Mouse (Mus musculus) brain, adult 10 weeks (tissue): Measurements from ENCODE around the gene Jph4. TPM values are rescaled to one million over a fixed set of nuclear protein-coding genes. Genes with fewer than 3 reads are reported as not detected.

ENCODE experiments used
- polyA plus RNA-seq: library from polyadenylated mRNA; stranded (reverse); fragments of 350-450 nt; fragmentation: Illumina TruSeq; extraction: RNeasy Lipid Tissue Mini Kit (QIAGEN cat#74804); gene quantifications from one replicate; pipeline ENCODE4 v1.2.3, GENCODE M21; 2015; ENCODE audit warnings: low read depth, low replicate concordance

The Jph4 gene
- 157 TPM for polyA plus RNA-seq

GRCm38 (mm10) chr14:55116425-55117200, at the start of gene Jph4:
TSS of gene Jph4 (minus strand) at chr14:55116935.

GRCm38 (mm10) chr14:55105836-55106809, 10.6 kb downstream of the Jph4 start, which contains the start of gene Ap1g2:
TSS of gene Ap1g2 (minus strand) at chr14:55106593.

GRCm38 (mm10) chr14:55094704-55095231, 22.0 kb downstream of the Jph4 start, which contains the start of gene Thtpa:
TSS of gene Thtpa (plus strand) at chr14:55094784.

GRCm38 (mm10) chr14:55092011-55092577, 24.6 kb downstream of the Jph4 start, which contains the start of gene Zfhx2:
TSS of gene Zfhx2 (minus strand) at chr14:55092324.

Other genes starting within 250 kb of the Jph4 start
- 11.7 TPM for gene Homez, start 246.0 kb downstream of the Jph4 start, polyA plus RNA-seq
- gene Ppp1r3e, start 239.4 kb downstream of the Jph4 start, polyA plus RNA-seq = 18.4 TPM
- gene Bcl2l2, start 233.6 kb downstream of the Jph4 start, polyA plus RNA-seq = 100 TPM
- not detected for gene Gm20521, start 233.5 kb downstream of the Jph4 start, polyA plus RNA-seq
- 242 TPM for gene Pabpn1, start 224.4 kb downstream of the Jph4 start, polyA plus RNA-seq
- 521 TPM for gene Slc22a17, start 203.8 kb downstream of the Jph4 start, polyA plus RNA-seq
- 10.0 TPM for gene Efs, start 190.8 kb downstream of the Jph4 start, polyA plus RNA-seq
- not detected for gene Il25, start 184.2 kb downstream of the Jph4 start, polyA plus RNA-seq
- gene Cmtm5, start 180.7 kb downstream of the Jph4 start, polyA plus RNA-seq = 113 TPM
- 1.4 TPM for gene Myh6, start 150.0 kb downstream of the Jph4 start, polyA plus RNA-seq
- gene Gm17428, start 140.0 kb downstream of the Jph4 start, polyA plus RNA-seq = not detected
- gene Myh7, start 122.3 kb downstream of the Jph4 start, polyA plus RNA-seq = 17.5 TPM
- 34.0 TPM for gene Ngdn, start 101.5 kb downstream of the Jph4 start, polyA plus RNA-seq
- gene Zfhx2, start 24.6 kb downstream of the Jph4 start, polyA plus RNA-seq = 15.5 TPM
- gene Thtpa, start 22.2 kb downstream of the Jph4 start, polyA plus RNA-seq = 28.1 TPM
- 7.5 TPM for gene Ap1g2, start 10.3 kb downstream of the Jph4 start, polyA plus RNA-seq
- not detected for gene Dhrs2, start 105.1 kb upstream of the Jph4 start, polyA plus RNA-seq